Mouse (Mus musculus): ENCODE results near the gene Olfr220. TPM values are rescaled to one million over a fixed set of nuclear protein-coding genes. Genes with fewer than 3 reads are reported as not detected.

Gene Olfr220
- not detected in 2 replicates for polyA plus RNA-seq (2016; fragmentation: Nextera tagmentation; extraction: Ambion mirVana)

- Histone ChIP-seq H3K27me3 (no peaks in the 10 kb centered on the region), H3K4me1 (no peaks in the 10 kb centered on the region), H3K9ac (no peak within 1 kb of the TSS), H3K27ac (no peak within 1 kb of the TSS), H3K4me3 (no peak within 1 kb of the TSS), H3K36me3 (no peaks in the 10 kb centered on the region), H3K9me3 (no peaks in the 10 kb centered on the region), H3K4me2 (replicated peaks) (no peak within 1 kb of the TSS)
- no peak for ATAC-seq (ENCODE audit: insufficient number of reproducible peaks, insufficient read depth, low FRiP score, low TSS enrichment)
- WGBS = 58% methylated on average over 1 of the region's 1 CpGs
These were observed at the start of gene Olfr220 for GRCm38 (mm10) chr1:174441782-174442181. Gene Olfr220 (plus strand): TSS chr1:174442082.

- no peaks in the 10 kb centered on the region for H3K9me3 ChIP-seq
- no peaks in the 10 kb centered on the region for H3K36me3 ChIP-seq
- H3K27me3 ChIP-seq = no peaks in the 10 kb centered on the region
- no peak overlapping the region for H3K4me3 ChIP-seq
- H3K4me1 ChIP-seq = no peaks in the 10 kb centered on the region
- 90% methylated on average over 4 of the region's 4 CpGs for WGBS
- no peak overlapping the region for H3K9ac ChIP-seq
- no peak overlapping the region for H3K27ac ChIP-seq
- no peak for ATAC-seq (ENCODE audit: insufficient number of reproducible peaks, insufficient read depth, low FRiP score, low TSS enrichment)
- no peak overlapping the region for H3K4me2 ChIP-seq (replicated peaks)
These were observed 18.9 kb upstream of the Olfr220 start for GRCm38 (mm10) chr1:174422959-174423358.

GRCm38 (mm10) chr1:174423764-174424163, 18.1 kb upstream of the Olfr220 start, which contains the start of gene Olfr414:
Gene Olfr414 (plus strand): TSS chr1:174424064.
- H3K27ac ChIP-seq = no peak within 1 kb of the TSS
- no peaks in the 10 kb centered on the region for H3K36me3 ChIP-seq
- H3K4me2 ChIP-seq (replicated peaks) = no peak within 1 kb of the TSS
- H3K4me1 ChIP-seq = no peaks in the 10 kb centered on the region
- 66% methylated on average over 1 of the region's 1 CpGs for WGBS
- no peaks in the 10 kb centered on the region for H3K27me3 ChIP-seq
- no peak for ATAC-seq (ENCODE audit: insufficient number of reproducible peaks, insufficient read depth, low FRiP score, low TSS enrichment)
- no peak within 1 kb of the TSS for H3K9ac ChIP-seq
- no peak within 1 kb of the TSS for H3K4me3 ChIP-seq
- H3K9me3 ChIP-seq = no peaks in the 10 kb centered on the region

GRCm38 (mm10) chr1:174426180-174426986, 15.5 kb upstream of the Olfr220 start:
- H3K4me3 ChIP-seq = no peak overlapping the region
- no peak overlapping the region for H3K27ac ChIP-seq
- H3K36me3 ChIP-seq = no peaks in the 10 kb centered on the region
- ATAC-seq (ENCODE audit: insufficient number of reproducible peaks, insufficient read depth, low FRiP score, low TSS enrichment) = no peak
- 46% methylated on average over 3 of the region's 3 CpGs for WGBS
- no peak overlapping the region for H3K4me2 ChIP-seq (replicated peaks)
- H3K9me3 ChIP-seq = no peaks in the 10 kb centered on the region
- no peaks in the 10 kb centered on the region for H3K4me1 ChIP-seq
- H3K27me3 ChIP-seq = no peaks in the 10 kb centered on the region
- no peak overlapping the region for H3K9ac ChIP-seq

- Histone ChIP-seq H3K27ac (no peak overlapping the region), H3K4me3 (no peak overlapping the region), H3K4me2 (replicated peaks) (no peak overlapping the region), H3K27me3 (no peaks in the 10 kb centered on the region), H3K4me1 (no peaks in the 10 kb centered on the region), H3K9ac (no peak overlapping the region), H3K9me3 (no peaks in the 10 kb centered on the region), H3K36me3 (no peaks in the 10 kb centered on the region)
- ATAC-seq (ENCODE audit: insufficient number of reproducible peaks, insufficient read depth, low FRiP score, low TSS enrichment) = no peak
- 81% methylated on average over 1 of the region's 1 CpGs for WGBS
These were observed 14.5 kb upstream of the Olfr220 start for GRCm38 (mm10) chr1:174427402-174427801.

- Histone ChIP-seq H3K9ac (no peak overlapping the region), H3K36me3 (no peaks in the 10 kb centered on the region), H3K9me3 (no peaks in the 10 kb centered on the region), H3K4me3 (no peak overlapping the region), H3K4me1 (no peaks in the 10 kb centered on the region), H3K27ac (no peak overlapping the region), H3K27me3 (no peaks in the 10 kb centered on the region), H3K4me2 (replicated peaks) (no peak overlapping the region)
- 94% methylated on average over 2 of the region's 2 CpGs for WGBS
- no peak for ATAC-seq (ENCODE audit: insufficient number of reproducible peaks, insufficient read depth, low FRiP score, low TSS enrichment)
These were observed 13.5 kb upstream of the Olfr220 start for GRCm38 (mm10) chr1:174428407-174428806.

GRCm38 (mm10) chr1:174434121-174434520, 7.8 kb upstream of the Olfr220 start:
- no peaks in the 10 kb centered on the region for H3K36me3 ChIP-seq
- no peak overlapping the region for H3K9ac ChIP-seq
- no peaks in the 10 kb centered on the region for H3K27me3 ChIP-seq
- no peaks in the 10 kb centered on the region for H3K9me3 ChIP-seq
- no peak overlapping the region for H3K4me2 ChIP-seq (replicated peaks)
- 53% methylated on average over 1 of the region's 1 CpGs for WGBS
- no peaks in the 10 kb centered on the region for H3K4me1 ChIP-seq
- no peak for ATAC-seq (ENCODE audit: insufficient number of reproducible peaks, insufficient read depth, low FRiP score, low TSS enrichment)
- no peak overlapping the region for H3K4me3 ChIP-seq
- no peak overlapping the region for H3K27ac ChIP-seq

GRCm38 (mm10) chr1:174455100-174455499, 13.2 kb downstream of the Olfr220 start:
- Histone ChIP-seq H3K36me3 (no peaks in the 10 kb centered on the region), H3K27ac (no peak overlapping the region), H3K9ac (no peak overlapping the region), H3K27me3 (no peaks in the 10 kb centered on the region), H3K9me3 (no peaks in the 10 kb centered on the region), H3K4me2 (replicated peaks) (no peak overlapping the region), H3K4me3 (no peak overlapping the region), H3K4me1 (no peaks in the 10 kb centered on the region)
- WGBS = 81% methylated on average over 2 of the region's 2 CpGs
- ATAC-seq (ENCODE audit: insufficient number of reproducible peaks, insufficient read depth, low FRiP score, low TSS enrichment) = no peak

GRCm38 (mm10) chr1:174465385-174465784, 23.5 kb downstream of the Olfr220 start:
- Histone ChIP-seq H3K9ac (no peak overlapping the region), H3K4me2 (replicated peaks) (no peak overlapping the region), H3K9me3 (no peaks in the 10 kb centered on the region), H3K4me3 (no peak overlapping the region), H3K36me3 (no peaks in the 10 kb centered on the region), H3K27me3 (no peaks in the 10 kb centered on the region), H3K4me1 (no peaks in the 10 kb centered on the region), H3K27ac (no peak overlapping the region)
- 80% methylated on average over 3 of the region's 3 CpGs for WGBS
- ATAC-seq (ENCODE audit: insufficient number of reproducible peaks, insufficient read depth, low FRiP score, low TSS enrichment) = no peak

- Histone ChIP-seq H3K4me3 (no peak overlapping the region), H3K27ac (no peak overlapping the region), H3K9ac (no peak overlapping the region), H3K4me1 (no peaks in the 10 kb centered on the region), H3K4me2 (replicated peaks) (no peak overlapping the region), H3K27me3 (no peaks in the 10 kb centered on the region), H3K36me3 (no peaks in the 10 kb centered on the region), H3K9me3 (no peaks in the 10 kb centered on the region)
- WGBS = 36% methylated on average over 2 of the region's 2 CpGs
- no peak for ATAC-seq (ENCODE audit: insufficient number of reproducible peaks, insufficient read depth, low FRiP score, low TSS enrichment)
These were observed 24.4 kb downstream of the Olfr220 start for GRCm38 (mm10) chr1:174466240-174466639.

GRCm38 (mm10) chr1:174469736-174470135, 27.9 kb downstream of the Olfr220 start:
- Histone ChIP-seq H3K36me3 (no peaks in the 10 kb centered on the region), H3K9ac (no peak overlapping the region), H3K9me3 (no peaks in the 10 kb centered on the region), H3K4me3 (no peak overlapping the region), H3K4me1 (no peaks in the 10 kb centered on the region), H3K27me3 (no peaks in the 10 kb centered on the region), H3K27ac (no peak overlapping the region), H3K4me2 (replicated peaks) (no peak overlapping the region)
- no peak for ATAC-seq (ENCODE audit: insufficient number of reproducible peaks, insufficient read depth, low FRiP score, low TSS enrichment)
- WGBS = 8% methylated on average over 6 of the region's 6 CpGs

- 85% methylated on average over 6 of the region's 6 CpGs for WGBS
- H3K36me3 ChIP-seq = no peaks in the 10 kb centered on the region
- H3K9me3 ChIP-seq = no peaks in the 10 kb centered on the region
- no peak overlapping the region for H3K9ac ChIP-seq
- no peaks in the 10 kb centered on the region for H3K27me3 ChIP-seq
- no peak overlapping the region for H3K4me3 ChIP-seq
- H3K4me2 ChIP-seq (replicated peaks) = no peak overlapping the region
- H3K4me1 ChIP-seq = no peaks in the 10 kb centered on the region
- no peak for ATAC-seq (ENCODE audit: insufficient number of reproducible peaks, insufficient read depth, low FRiP score, low TSS enrichment)
- H3K27ac ChIP-seq = no peak overlapping the region
These were observed 40.7 kb downstream of the Olfr220 start for GRCm38 (mm10) chr1:174482567-174482966.

Measured in embryonic facial prominence, embryonic 12.5 days (tissue).